Mouse (Mus musculus): ENCODE data around the gene Rhpn2. TPM values are rescaled to one million over a fixed set of nuclear protein-coding genes. Genes with fewer than 3 reads are reported as not detected.

The Rhpn2 gene
- total and polyA plus RNA-seq, 2 experiments from 2014 or later, result 1.7 to 3.5 TPM

- WGBS, result 96% methylated on average over 3 of the region's 3 CpGs
- no peaks in the 10 kb centered on the region for H3K27me3 ChIP-seq (ENCODE audit: insufficient read depth, low read length)
- no peak for TF ChIP-seq CTCF (IDR thresholded peaks at IDR 0.05)
- no peaks in the 10 kb centered on the region for H3K36me3 ChIP-seq (ENCODE audit: insufficient read depth, low read length)
- DNase-seq (ENCODE audit: low spot score), result no peak
- H3K9ac ChIP-seq (replicated peaks; ENCODE audit: low read length, poor library complexity, severe bottlenecking), result no peak overlapping the region
- no peak overlapping the region for H3K27ac ChIP-seq (ENCODE audit: low read depth, low read length)
- no peak overlapping the region for H3K4me2 ChIP-seq (ENCODE audit: low read depth, low read length, poor library complexity, severe bottlenecking)
- no peaks in the 10 kb centered on the region for H3K9me3 ChIP-seq (ENCODE audit: low read length)
- ATAC-seq (ENCODE audit: low FRiP score), result no peak
- no peak overlapping the region for H3K4me3 ChIP-seq (ENCODE audit: low read depth, low read length)
- no peaks in the 10 kb centered on the region for H3K4me1 ChIP-seq (ENCODE audit: insufficient read depth, low read length)
Measured at GRCm38 (mm10) chr7:35351155-35351554, 17.2 kb downstream of the Rhpn2 start.

- WGBS, result 96% methylated on average over 15 of the region's 15 CpGs
- no peak for DNase-seq (ENCODE audit: low spot score)
- Histone ChIP-seq H3K27ac (ENCODE audit: low read depth, low read length) (no peak overlapping the region), H3K9ac (replicated peaks; ENCODE audit: low read length, poor library complexity, severe bottlenecking) (no peak overlapping the region), H3K9me3 (ENCODE audit: low read length) (no peaks in the 10 kb centered on the region), H3K36me3 (ENCODE audit: insufficient read depth, low read length) (no peaks in the 10 kb centered on the region), H3K4me1 (ENCODE audit: insufficient read depth, low read length) (no peaks in the 10 kb centered on the region), H3K27me3 (ENCODE audit: insufficient read depth, low read length) (no peaks in the 10 kb centered on the region), H3K4me3 (ENCODE audit: low read depth, low read length) (no peak overlapping the region), H3K4me2 (ENCODE audit: low read depth, low read length, poor library complexity, severe bottlenecking) (no peak overlapping the region)
- TF ChIP-seq CTCF (IDR thresholded peaks at IDR 0.05), result no peak
- ATAC-seq (ENCODE audit: low FRiP score), result no peak
Measured at GRCm38 (mm10) chr7:35353306-35353705, 19.3 kb downstream of the Rhpn2 start.

GRCm38 (mm10) chr7:35355303-35355872, 21.4 kb downstream of the Rhpn2 start:
- Histone ChIP-seq H3K27ac (ENCODE audit: low read depth, low read length) (no peak overlapping the region), H3K36me3 (ENCODE audit: insufficient read depth, low read length) (no peaks in the 10 kb centered on the region), H3K9ac (replicated peaks; ENCODE audit: low read length, poor library complexity, severe bottlenecking) (no peak overlapping the region), H3K9me3 (ENCODE audit: low read length) (no peaks in the 10 kb centered on the region), H3K4me1 (ENCODE audit: insufficient read depth, low read length) (no peaks in the 10 kb centered on the region), H3K4me3 (ENCODE audit: low read depth, low read length) (no peak overlapping the region), H3K27me3 (ENCODE audit: insufficient read depth, low read length) (no peaks in the 10 kb centered on the region), H3K4me2 (ENCODE audit: low read depth, low read length, poor library complexity, severe bottlenecking) (no peak overlapping the region)
- DNase-seq (ENCODE audit: low spot score) (no peak), ATAC-seq (ENCODE audit: low FRiP score) (no peak)
- no peak for TF ChIP-seq CTCF (IDR thresholded peaks at IDR 0.05)
- WGBS, result 89% methylated on average over 5 of the region's 5 CpGs

GRCm38 (mm10) chr7:35357621-35358020, 23.7 kb downstream of the Rhpn2 start:
- H3K9me3 ChIP-seq (ENCODE audit: low read length), result no peaks in the 10 kb centered on the region
- H3K36me3 ChIP-seq (ENCODE audit: insufficient read depth, low read length), result no peaks in the 10 kb centered on the region
- no peak overlapping the region for H3K27ac ChIP-seq (ENCODE audit: low read depth, low read length)
- H3K4me3 ChIP-seq (ENCODE audit: low read depth, low read length), result no peak overlapping the region
- no peak overlapping the region for H3K4me2 ChIP-seq (ENCODE audit: low read depth, low read length, poor library complexity, severe bottlenecking)
- DNase-seq (ENCODE audit: low spot score) (no peak), ATAC-seq (ENCODE audit: low FRiP score) (no peak)
- WGBS, result 90% methylated on average over 12 of the region's 12 CpGs
- H3K4me1 ChIP-seq (ENCODE audit: insufficient read depth, low read length), result no peaks in the 10 kb centered on the region
- no peak overlapping the region for H3K9ac ChIP-seq (replicated peaks; ENCODE audit: low read length, poor library complexity, severe bottlenecking)
- H3K27me3 ChIP-seq (ENCODE audit: insufficient read depth, low read length), result no peaks in the 10 kb centered on the region
- TF ChIP-seq CTCF (IDR thresholded peaks at IDR 0.05), result no peak

DNA sequence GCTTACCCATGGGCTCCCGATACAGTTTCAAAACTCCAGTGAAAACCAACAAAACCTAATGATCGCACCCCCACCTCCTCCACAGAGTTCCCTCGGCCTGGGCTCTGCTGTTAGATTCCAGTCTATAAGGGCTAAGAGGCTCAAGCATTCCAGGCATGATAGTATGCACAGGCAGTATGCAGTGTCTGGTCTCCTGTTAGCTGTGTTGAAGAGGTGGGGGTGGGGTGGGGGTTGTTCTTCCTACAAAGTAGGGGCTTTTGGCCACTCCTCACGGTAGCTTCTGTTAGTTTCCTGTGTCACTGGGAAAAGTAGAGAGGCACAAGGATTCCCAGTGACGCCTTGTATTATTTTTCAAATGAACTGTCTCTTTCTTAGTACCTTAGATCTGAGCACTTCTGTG, 28.3 kb downstream of the Rhpn2 start:
- no peak for ATAC-seq (ENCODE audit: low FRiP score)
- 76% methylated on average over 5 of the region's 5 CpGs for WGBS
- no peak for DNase-seq (ENCODE audit: low spot score)
- H3K27ac ChIP-seq (ENCODE audit: low read depth, low read length), result no peak overlapping the region
- no peaks in the 10 kb centered on the region for H3K4me1 ChIP-seq (ENCODE audit: insufficient read depth, low read length)
- TF ChIP-seq CTCF (IDR thresholded peaks at IDR 0.05), result no peak
- no peaks in the 10 kb centered on the region for H3K36me3 ChIP-seq (ENCODE audit: insufficient read depth, low read length)
- H3K9ac ChIP-seq (replicated peaks; ENCODE audit: low read length, poor library complexity, severe bottlenecking), result no peak overlapping the region
- no peak overlapping the region for H3K4me2 ChIP-seq (ENCODE audit: low read depth, low read length, poor library complexity, severe bottlenecking)
- H3K27me3 ChIP-seq (ENCODE audit: insufficient read depth, low read length), result no peaks in the 10 kb centered on the region
- no peak overlapping the region for H3K4me3 ChIP-seq (ENCODE audit: low read depth, low read length)
- no peaks in the 10 kb centered on the region for H3K9me3 ChIP-seq (ENCODE audit: low read length)

DNA sequence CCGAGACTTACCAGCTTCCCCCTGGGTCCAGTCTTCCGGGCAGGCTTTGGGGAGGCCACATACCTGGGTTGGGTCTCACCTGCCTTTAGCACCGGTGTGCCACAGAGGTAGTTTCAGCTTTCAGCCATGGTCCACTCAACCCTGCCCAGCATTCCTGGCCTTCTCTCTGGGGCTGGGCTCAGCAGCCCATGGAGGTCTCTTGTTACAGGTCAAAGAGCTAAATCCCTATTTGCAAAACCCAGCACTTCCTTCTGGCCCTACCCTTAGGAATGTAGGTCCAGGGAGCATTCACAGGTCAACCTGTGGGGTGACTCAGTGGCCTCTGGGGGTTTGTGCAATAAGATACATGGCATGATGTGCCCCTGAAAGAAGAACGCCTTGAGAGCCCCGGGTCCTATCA, 28.9 kb downstream of the Rhpn2 start:
- Histone ChIP-seq H3K9me3 (ENCODE audit: low read length) (no peaks in the 10 kb centered on the region), H3K4me2 (ENCODE audit: low read depth, low read length, poor library complexity, severe bottlenecking) (no peak overlapping the region), H3K36me3 (ENCODE audit: insufficient read depth, low read length) (no peaks in the 10 kb centered on the region), H3K27ac (ENCODE audit: low read depth, low read length) (no peak overlapping the region), H3K4me3 (ENCODE audit: low read depth, low read length) (no peak overlapping the region), H3K4me1 (ENCODE audit: insufficient read depth, low read length) (no peaks in the 10 kb centered on the region), H3K27me3 (ENCODE audit: insufficient read depth, low read length) (no peaks in the 10 kb centered on the region), H3K9ac (replicated peaks; ENCODE audit: low read length, poor library complexity, severe bottlenecking) (no peak overlapping the region)
- no peak for ATAC-seq (ENCODE audit: low FRiP score)
- 89% methylated on average over 5 of the region's 5 CpGs for WGBS
- TF ChIP-seq CTCF (IDR thresholded peaks at IDR 0.05), result no peak
- DNase-seq (ENCODE audit: low spot score), result no peak
